Comparison of ENCODE assay signal across 9 mouse cellular contexts in the genomic region with DNA sequence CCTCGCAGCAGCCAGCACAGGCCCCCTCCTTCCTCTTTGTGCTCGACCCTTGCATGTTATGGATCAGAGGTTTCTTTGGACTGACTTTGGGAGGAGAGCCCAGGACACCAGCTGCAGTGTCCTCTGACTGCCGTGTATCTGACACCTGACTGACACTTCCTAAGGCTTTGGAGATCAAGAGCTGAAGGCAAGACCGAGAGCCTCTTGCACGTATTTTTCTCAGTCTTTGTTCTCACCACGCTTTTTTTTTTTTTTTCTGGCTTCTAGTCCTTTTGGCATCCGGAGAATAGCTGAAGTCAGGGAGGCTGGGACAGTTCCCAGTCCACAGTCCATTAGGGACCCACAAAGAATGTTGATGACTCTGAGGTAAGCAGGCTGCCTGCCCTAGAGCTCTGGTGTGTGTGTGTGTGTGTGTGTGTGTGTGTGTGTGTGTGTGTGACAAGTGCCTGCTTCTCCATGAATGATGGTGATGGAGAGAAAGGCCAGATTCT. TPM values are rescaled to one million over a fixed set of nuclear protein-coding genes. Genes with fewer than 3 reads are reported as not detected.
A peak's percentile ranks its signal among the peaks of the same experiment; 100 is the strongest.
DNase-seq lines count a peak whose midpoint lies in the region; ATAC-seq and TF ChIP-seq lines count a peak whose summit lies in the region.
"Had no signal": no experiment of that assay in that cellular context is flagged by ENCODE, and none has a peak within 500 bp of the region (broad histone marks: within the 10 kb centered on the region; RNA-seq: fewer than 3 reads in every experiment).

No protein-coding gene starts in this region.

- no peaks in the 10 kb centered on the region for H3K27me3 ChIP-seq in kidney, embryonic 14.5 days (ENCODE audit: control insufficient read depth, insufficient read depth, low read length)
- no peaks in the 10 kb centered on the region for H3K27me3 ChIP-seq in hindbrain, embryonic 12.5 days
- H3K27me3 ChIP-seq in midbrain, embryonic 14.5 days (ENCODE audit: control insufficient read depth, insufficient read depth, low read length): no peaks in the 10 kb centered on the region
- H3K27me3 ChIP-seq: neural tube, embryonic 12.5 days had no signal

- H3K4me1 ChIP-seq in kidney, embryonic 14.5 days (ENCODE audit: control insufficient read depth, insufficient read depth, low read length): peaks cover 27% of the 10 kb centered on the region
- peaks cover 10% of the 10 kb centered on the region for H3K4me1 ChIP-seq in embryonic fibroblast, embryonic 13.5 days (ENCODE audit: control insufficient read depth, insufficient read depth, low read length)
- peaks cover 18% of the 10 kb centered on the region for H3K4me1 ChIP-seq in hindbrain, embryonic 12.5 days
- peaks cover 8% of the 10 kb centered on the region; the same call in 1 of the 2 replicates for H3K4me1 ChIP-seq in midbrain, embryonic 14.5 days (ENCODE audit: control insufficient read depth, insufficient read depth, low read length)

- no peak overlapping the region for H3K4me3 ChIP-seq in kidney, embryonic 14.5 days (ENCODE audit: low read length)
- no peak overlapping the region for H3K4me3 ChIP-seq in embryonic fibroblast, embryonic 13.5 days (ENCODE audit: insufficient read depth, low read length)
- no peak overlapping the region for H3K4me3 ChIP-seq in hindbrain, embryonic 12.5 days
- no peak overlapping the region for H3K4me3 ChIP-seq in midbrain, embryonic 14.5 days (replicated peaks; ENCODE audit: low read depth, low read length)
- H3K4me3 ChIP-seq: neural tube, embryonic 12.5 days had no signal

- H3K27ac ChIP-seq in kidney, embryonic 14.5 days (ENCODE audit: low read depth, low read length): no peak overlapping the region
- H3K27ac ChIP-seq in embryonic fibroblast, embryonic 13.5 days (ENCODE audit: insufficient read depth, low read length): peak overlapping the region; percentile 62
- H3K27ac ChIP-seq in hindbrain, embryonic 12.5 days: no peak overlapping the region
- no peak overlapping the region for H3K27ac ChIP-seq in midbrain, embryonic 14.5 days (replicated peaks; ENCODE audit: low read depth, low read length)
- H3K27ac ChIP-seq: neural tube, embryonic 12.5 days had no signal

- no peak for DNase-seq in kidney, adult 11 months
- DNase-seq in midbrain, embryonic 14.5 days: peak; percentile 8
- DNase-seq in layer of hippocampus, adult 18-20 months (ENCODE audit: low spot score in 2 of 2): no peak
- DNase-seq in embryo, embryonic 10 days (ENCODE audit: low spot score): no peak

- H3K4me2 ChIP-seq in kidney, embryonic 14.5 days (replicated peaks; ENCODE audit: low read depth, low read length): no peak overlapping the region
- H3K4me2 ChIP-seq in hindbrain, embryonic 12.5 days (replicated peaks): no peak overlapping the region
- H3K4me2 ChIP-seq in midbrain, embryonic 14.5 days (ENCODE audit: low read length): no peak overlapping the region
- H3K4me2 ChIP-seq: neural tube, embryonic 12.5 days had no signal

- H3K9me3 ChIP-seq in kidney, embryonic 14.5 days (ENCODE audit: control insufficient read depth, low read length): no peaks in the 10 kb centered on the region
- H3K9me3 ChIP-seq in hindbrain, embryonic 12.5 days (replicated peaks): no peaks in the 10 kb centered on the region
- H3K9me3 ChIP-seq in midbrain, embryonic 14.5 days (ENCODE audit: control insufficient read depth, low read length): no peaks in the 10 kb centered on the region
- H3K9me3 ChIP-seq: neural tube, embryonic 12.5 days had no signal

- 8% methylated on average over 7 of the region's 7 CpGs for WGBS in kidney, embryonic 14.5 days
- WGBS in hindbrain, embryonic 12.5 days: 27% methylated on average over 7 of the region's 7 CpGs
- WGBS in midbrain, embryonic 14.5 days: 10% methylated on average over 7 of the region's 7 CpGs

- H3K9ac ChIP-seq in kidney, embryonic 14.5 days (ENCODE audit: low read depth, low read length): no peak overlapping the region
- 0 out of 2 replicates have a peak overlapping the region, but pooled peaks have one; percentile 2 for H3K9ac ChIP-seq in hindbrain, embryonic 12.5 days
- no peak overlapping the region for H3K9ac ChIP-seq in midbrain, embryonic 14.5 days (replicated peaks; ENCODE audit: low read length)
- H3K9ac ChIP-seq: neural tube, embryonic 12.5 days had no signal

- peak; percentile 51; the same call in 1 of the 2 replicates for ATAC-seq in kidney, embryonic 14.5 days (ENCODE audit: low FRiP score, low TSS enrichment)
- peak; percentile 43; the same call in 1 of the 2 replicates for ATAC-seq in hindbrain, embryonic 12.5 days (ENCODE audit: low FRiP score)
- no peak for ATAC-seq in midbrain, embryonic 14.5 days (ENCODE audit: low FRiP score, low TSS enrichment)
- no peak for ATAC-seq in megakaryocyte-erythroid progenitor cell, adult 5-6 weeks (replicated peaks; ENCODE audit: low FRiP score, low TSS enrichment, poor library complexity, severe bottlenecking)

- no peak for TF ChIP-seq CTCF in embryonic fibroblast, embryonic 13.5 days (IDR thresholded peaks at IDR 0.05; ENCODE audit: borderline replicate concordance, insufficient read depth, low read length)

- no peak for TF ChIP-seq POLR2A in embryonic fibroblast, embryonic 13.5 days (IDR thresholded peaks at IDR 0.05; ENCODE audit: low read depth, low read length)

- no peaks in the 10 kb centered on the region for H3K36me3 ChIP-seq in kidney, embryonic 14.5 days (ENCODE audit: control insufficient read depth, insufficient read depth, low read length)
- H3K36me3 ChIP-seq in hindbrain, embryonic 12.5 days: no peaks in the 10 kb centered on the region
- no peaks in the 10 kb centered on the region for H3K36me3 ChIP-seq in midbrain, embryonic 14.5 days (ENCODE audit: control insufficient read depth, insufficient read depth, low read length)
- H3K36me3 ChIP-seq: neural tube, embryonic 12.5 days had no signal

RNA-seq across cellular contexts. Expression of gene D6Ertd527e, which starts 2.1 kb away (rescaled TPM):
- polyA plus RNA-seq in kidney, embryonic 14.5 days (2014; fragmentation: Nextera tagmentation; extraction: Ambion mirVana): 0.09 and 0.26 TPM in 2 replicates
- polyA plus RNA-seq in embryonic fibroblast, embryonic 13.5 days (2011; ENCODE audit: insufficient read length, low read depth, missing spikeins): 0.23 and 0.60 TPM in 2 replicates
- polyA plus RNA-seq in hindbrain, embryonic 12.5 days (2016; fragmentation: Nextera tagmentation; extraction: Ambion mirVana): 0.10 and 0.52 TPM in 2 replicates
- 0.23 TPM in 1 of 2 replicates, not detected in the other for polyA plus RNA-seq in midbrain, embryonic 14.5 days (2014; fragmentation: Nextera tagmentation; extraction: Ambion mirVana)
- total RNA-seq in layer of hippocampus, adult 18-20 months (2021): not detected
- total RNA-seq in megakaryocyte-erythroid progenitor cell, adult 5-6 weeks (2014; fragmentation: Nextera tagmentation): not detected in 2 replicates
- total RNA-seq in megakaryocyte-erythroid progenitor cell, adult 5-6 weeks (2017): not detected in 2 replicates

RNA-seq across cellular contexts. Expression of gene Gfpt1, which starts 59.8 kb away (rescaled TPM):
- polyA plus RNA-seq in kidney, embryonic 14.5 days (2014; fragmentation: Nextera tagmentation; extraction: Ambion mirVana): 16.8 and 22.3 TPM in 2 replicates
- polyA plus RNA-seq in embryonic fibroblast, embryonic 13.5 days (2011; ENCODE audit: insufficient read length, low read depth, missing spikeins): 78.5 and 86.5 TPM in 2 replicates
- polyA plus RNA-seq in hindbrain, embryonic 12.5 days (2016; fragmentation: Nextera tagmentation; extraction: Ambion mirVana): 25.5 and 25.7 TPM in 2 replicates
- 27.3 and 27.8 TPM in 2 replicates for polyA plus RNA-seq in midbrain, embryonic 14.5 days (2014; fragmentation: Nextera tagmentation; extraction: Ambion mirVana)
- 10 to 100 TPM; 48.6 to 52.0 TPM for total RNA-seq in layer of hippocampus, adult 18-20 months (2021)
- 32.0 and 46.2 TPM in 2 replicates for total RNA-seq in megakaryocyte-erythroid progenitor cell, adult 5-6 weeks (2014; fragmentation: Nextera tagmentation)
- 34.4 and 40.3 TPM in 2 replicates for total RNA-seq in megakaryocyte-erythroid progenitor cell, adult 5-6 weeks (2017)

Comparison
In these comparisons a context has a peak if more than half of its experiments do, and no peak if none do; other contexts are left out.
1. ATAC-seq: peak in kidney, embryonic 14.5 days (single experiment) and hindbrain, embryonic 12.5 days (single experiment); none in midbrain, embryonic 14.5 days (single experiment) and megakaryocyte-erythroid progenitor cell, adult 5-6 weeks (single experiment).